Mouse (Mus musculus) spleen, adult 2 months (tissue): ENCODE results near the gene Tom1l2.

ENCODE experiments used
- CTCF ChIP-seq: fragments of 200-500 bp; IDR thresholded peaks from 2 replicates; pipeline ENCODE4 v1.5.1; 2011; ENCODE audit warnings: mild to moderate bottlenecking, inconsistent platforms; ENCODE audit not compliant: insufficient read depth, insufficient read length, insufficient replicate concordance; ENCODE audit errors: extremely low read depth
- POLR2A ChIP-seq: fragments of 200-500 bp; IDR thresholded peaks from 2 replicates; pipeline ENCODE4 v1.6.1; 2011; ENCODE audit warnings: low read depth, low read length, inconsistent platforms

GRCm38 (mm10) chr11:60200384-60200783 lies 152.3 kb downstream of the Tom1l2 start:
- TF ChIP-seq POLR2A (no peak), CTCF (no peak)
